Mouse (Mus musculus) embryonic fibroblast, embryonic 13.5 days (primary cell): ENCODE measurements around the gene Atp11a. TPM values are rescaled to one million over a fixed set of nuclear protein-coding genes. Genes with fewer than 3 reads are reported as not detected.

Experiments
- H3K27ac ChIP-seq: 2 replicates; pipeline ENCODE4 v1.5.1; 2012; ENCODE audit warnings: low read length, control low read depth, inconsistent platforms; ENCODE audit not compliant: insufficient read depth
- H3K4me1 ChIP-seq: 2 replicates; pipeline ENCODE4 v1.6.1; 2011; ENCODE audit warnings: low read length; ENCODE audit not compliant: control insufficient read depth, insufficient read depth
- H3K4me3 ChIP-seq: 2 replicates; pipeline ENCODE4 v1.5.1; 2011; ENCODE audit warnings: mild to moderate bottlenecking, control low read depth, low read length; ENCODE audit not compliant: insufficient read depth
- CTCF ChIP-seq: IDR thresholded peaks from 2 replicates; pipeline ENCODE4 v1.5.1; 2011; ENCODE audit warnings: mild to moderate bottlenecking, control low read depth, low read length, moderate library complexity, borderline replicate concordance; ENCODE audit not compliant: insufficient read depth
- POLR2A ChIP-seq: IDR thresholded peaks from 2 replicates; pipeline ENCODE4 v1.6.1; 2011; ENCODE audit warnings: low read depth, mild to moderate bottlenecking, control low read depth, low read length, moderate library complexity
- polyA plus RNA-seq: library from polyadenylated mRNA; stranded (reverse); fragments of >200 nt; gene quantifications from 2 replicates; pipeline ENCODE4 v1.2.4, GENCODE M21; 2011; ENCODE audit warnings: low read depth; ENCODE audit not compliant: missing spikeins, insufficient read length

Atp11a gene
- polyA plus RNA-seq, 1 experiment = 66.6 TPM

- Histone ChIP-seq H3K27ac (no peak overlapping the region), H3K4me1 (peaks cover 16% of the 10 kb centered on the region; the same call in 1 of the 2 replicates), H3K4me3 (no peak overlapping the region)
- no peak for TF ChIP-seq CTCF
- no peak for TF ChIP-seq POLR2A
These were observed 48.1 kb downstream of the Atp11a start for GRCm38 (mm10) chr8:12804909-12805308.

- Histone ChIP-seq H3K4me1 (peaks cover 16% of the 10 kb centered on the region; the same call in 1 of the 2 replicates), H3K27ac (no peak overlapping the region), H3K4me3 (no peak overlapping the region)
- TF ChIP-seq CTCF (no peak), POLR2A (no peak)
These were observed 48.8 kb downstream of the Atp11a start for GRCm38 (mm10) chr8:12805569-12805968.

GRCm38 (mm10) chr8:12808018-12808417, 51.2 kb downstream of the Atp11a start:
- Histone ChIP-seq H3K27ac (no peak overlapping the region), H3K4me1 (no peaks in the 10 kb centered on the region), H3K4me3 (no peak overlapping the region)
- no peak for TF ChIP-seq POLR2A
- no peak for TF ChIP-seq CTCF

- Histone ChIP-seq H3K4me1 (no peaks in the 10 kb centered on the region), H3K27ac (no peak overlapping the region), H3K4me3 (no peak overlapping the region)
- TF ChIP-seq CTCF (no peak), POLR2A (no peak)
These were observed 52.7 kb downstream of the Atp11a start for GRCm38 (mm10) chr8:12809516-12809915.

- Histone ChIP-seq H3K27ac (no peak overlapping the region), H3K4me3 (no peak overlapping the region), H3K4me1 (no peaks in the 10 kb centered on the region)
- TF ChIP-seq POLR2A (no peak), CTCF (no peak)
These were observed 54.4 kb downstream of the Atp11a start for GRCm38 (mm10) chr8:12811231-12811630.

DNA sequence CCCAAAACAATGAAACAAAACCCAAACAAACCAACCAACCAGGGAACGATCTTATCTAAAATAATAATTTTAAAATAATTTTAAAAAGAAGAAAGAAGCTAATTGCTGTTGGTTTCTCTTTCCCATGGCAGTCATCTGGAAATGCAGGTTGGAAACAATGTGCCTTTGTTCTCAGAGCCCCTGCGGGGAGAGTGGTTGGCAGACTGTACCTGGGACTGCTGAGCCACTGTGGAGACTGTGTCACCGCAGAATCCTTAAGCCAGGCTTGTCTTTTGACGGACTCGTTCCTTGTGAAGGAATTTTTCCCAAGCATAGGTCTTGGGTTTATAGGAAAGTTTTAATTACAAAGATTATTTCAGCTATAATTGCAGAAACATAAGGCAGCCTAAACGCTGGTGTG, 59.6 kb downstream of the Atp11a start:
- H3K4me1 ChIP-seq = no peaks in the 10 kb centered on the region

DNA sequence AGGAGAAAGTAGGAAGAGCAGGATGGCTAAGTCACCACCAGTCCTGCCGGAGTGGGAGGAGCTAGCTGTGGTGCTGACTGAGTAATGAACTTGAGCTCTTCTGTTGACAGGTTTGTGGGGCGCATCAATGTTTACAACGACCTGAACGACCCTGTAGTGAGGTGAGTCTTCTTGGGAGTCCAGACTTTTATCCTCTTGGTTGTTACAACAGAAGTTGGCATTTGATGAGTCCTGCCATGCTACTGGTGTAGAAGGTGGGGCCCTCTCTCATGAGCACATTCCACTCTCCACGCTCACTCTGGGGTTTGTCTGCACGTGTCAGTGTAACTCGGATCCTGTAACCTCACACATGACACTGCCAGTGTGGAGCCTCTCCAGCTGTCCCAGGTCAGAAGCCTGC, 66.1 kb downstream of the Atp11a start:
- no peaks in the 10 kb centered on the region for H3K4me1 ChIP-seq
- H3K4me3 ChIP-seq = no peak overlapping the region
- TF ChIP-seq POLR2A (no peak), CTCF (no peak)
- no peak overlapping the region for H3K27ac ChIP-seq

More for the DNA sequence above, 59.6 kb downstream of the Atp11a start:
- TF ChIP-seq CTCF = no peak
- no peak for TF ChIP-seq POLR2A
- no peak overlapping the region for H3K27ac ChIP-seq
- no peak overlapping the region for H3K4me3 ChIP-seq

- H3K4me3 ChIP-seq = no peak overlapping the region
- H3K4me1 ChIP-seq = peaks cover 6% of the 10 kb centered on the region
- H3K27ac ChIP-seq = no peak overlapping the region
- TF ChIP-seq POLR2A = no peak
- TF ChIP-seq CTCF = no peak
These were observed 67.7 kb downstream of the Atp11a start for GRCm38 (mm10) chr8:12824562-12824961.

DNA sequence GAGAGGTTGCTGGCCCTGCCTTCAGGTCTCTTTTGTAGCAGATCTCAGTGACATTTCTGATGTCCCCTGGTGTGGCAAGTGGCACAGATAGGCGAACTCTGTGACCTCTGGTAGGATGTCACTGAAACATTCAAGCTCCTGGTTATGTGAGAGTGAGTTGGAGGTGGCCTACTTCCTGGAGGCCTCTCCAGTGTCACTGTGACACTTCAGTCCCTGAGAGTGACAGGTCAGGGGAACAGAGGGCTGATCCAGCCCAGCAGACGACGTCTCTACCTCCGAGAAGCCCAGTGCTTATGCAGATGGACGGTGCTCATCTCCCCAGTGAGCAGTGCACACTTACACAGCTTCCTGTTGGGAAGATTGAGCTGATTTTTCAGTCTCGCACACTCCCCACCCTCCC, 68.4 kb downstream of the Atp11a start:
- peaks cover 7% of the 10 kb centered on the region for H3K4me1 ChIP-seq

DNA sequence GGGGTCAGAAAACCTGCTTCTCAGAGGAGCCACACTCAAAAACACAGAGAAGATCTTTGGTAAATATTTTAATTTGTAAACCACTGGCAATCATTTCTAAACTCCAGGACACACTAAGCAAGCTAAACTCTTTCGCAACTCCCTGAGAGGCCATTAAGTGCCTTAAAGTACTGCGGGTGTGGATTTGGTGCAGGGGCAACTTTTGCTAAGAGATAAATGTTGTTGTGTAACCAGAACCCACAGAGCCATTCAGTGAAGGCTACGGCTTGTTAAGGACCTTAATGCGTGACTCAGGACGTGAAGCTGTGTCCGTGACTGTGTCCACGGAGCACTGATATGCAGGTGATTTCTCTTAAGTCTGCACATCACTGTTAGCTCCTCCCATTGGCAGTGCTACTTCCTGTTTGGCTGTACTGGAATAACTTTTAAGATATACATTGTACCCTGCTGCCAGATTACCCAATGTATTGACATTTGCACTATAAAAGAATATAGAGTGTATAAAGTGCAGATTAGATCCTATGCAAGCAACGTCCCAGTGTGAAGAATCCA, 68.9 kb downstream of the Atp11a start:
- Histone ChIP-seq H3K27ac (no peak overlapping the region), H3K4me1 (peaks cover 7% of the 10 kb centered on the region), H3K4me3 (no peak overlapping the region)
- TF ChIP-seq CTCF (no peak), POLR2A (no peak)

More for the DNA sequence above, 68.4 kb downstream of the Atp11a start:
- H3K4me3 ChIP-seq = no peak overlapping the region
- H3K27ac ChIP-seq = no peak overlapping the region
- TF ChIP-seq CTCF (no peak), POLR2A (no peak)

- Histone ChIP-seq H3K27ac (no peak overlapping the region), H3K4me3 (no peak overlapping the region), H3K4me1 (peaks cover 7% of the 10 kb centered on the region)
- TF ChIP-seq POLR2A (no peak), CTCF (no peak)
These were observed 70.3 kb downstream of the Atp11a start for GRCm38 (mm10) chr8:12827124-12827523.
